Mouse (Mus musculus): Measurements from ENCODE around the gene Sbk3. TPM values are rescaled to one million over a fixed set of nuclear protein-coding genes. Genes with fewer than 3 reads are reported as not detected.

The Sbk3 gene
- total RNA-seq, 2 experiments from 2014 or later, result not detected

DNA sequence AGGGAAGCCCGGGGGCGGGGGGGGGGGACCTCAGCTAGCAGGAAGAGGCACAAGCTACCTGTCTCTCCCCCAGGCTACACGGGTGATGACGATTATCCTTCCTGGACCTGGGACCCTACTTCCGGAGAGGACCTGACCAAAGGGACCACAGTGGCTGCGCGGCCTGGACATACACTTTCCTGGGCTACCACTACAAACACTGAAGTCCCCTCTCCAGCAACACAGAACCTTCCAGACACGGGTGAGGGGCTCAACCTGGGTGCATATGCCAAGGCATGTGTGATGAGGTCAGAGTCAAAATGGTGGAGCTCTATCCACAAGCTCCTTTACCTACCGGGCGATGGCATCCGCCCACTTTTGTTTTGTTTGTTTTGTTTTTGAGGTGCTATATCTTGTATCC, 33.6 kb downstream of the Sbk3 start:
- ATAC-seq (replicated peaks; ENCODE audit: low FRiP score, poor library complexity, severe bottlenecking), result no peak

- ATAC-seq (replicated peaks; ENCODE audit: low FRiP score, poor library complexity, severe bottlenecking), result no peak
Measured at GRCm38 (mm10) chr7:4936832-4937231, 34.1 kb downstream of the Sbk3 start.

GRCm38 (mm10) chr7:4934160-4934914, 36.6 kb downstream of the Sbk3 start:
- ATAC-seq (replicated peaks; ENCODE audit: low FRiP score, poor library complexity, severe bottlenecking), result no peak

DNA sequence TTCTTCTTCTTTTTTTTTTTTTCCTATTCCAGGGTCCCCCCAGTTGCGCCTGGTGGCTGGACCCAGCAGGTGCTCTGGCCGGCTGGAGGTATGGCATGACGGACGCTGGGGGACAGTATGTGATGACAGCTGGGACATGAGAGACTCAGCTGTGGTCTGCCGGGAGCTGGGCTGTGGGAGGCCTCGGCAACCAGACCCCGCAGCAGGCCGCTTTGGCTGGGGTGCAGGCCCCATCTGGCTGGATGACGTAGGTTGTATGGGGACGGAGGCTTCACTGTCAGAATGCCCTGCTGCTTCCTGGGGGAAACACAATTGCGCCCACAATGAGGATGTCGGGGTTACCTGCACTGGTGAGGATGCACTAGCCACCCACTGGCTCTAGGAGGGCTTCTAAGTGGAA, 37.9 kb downstream of the Sbk3 start:
- no peak for ATAC-seq (replicated peaks; ENCODE audit: low FRiP score, poor library complexity, severe bottlenecking)

DNA sequence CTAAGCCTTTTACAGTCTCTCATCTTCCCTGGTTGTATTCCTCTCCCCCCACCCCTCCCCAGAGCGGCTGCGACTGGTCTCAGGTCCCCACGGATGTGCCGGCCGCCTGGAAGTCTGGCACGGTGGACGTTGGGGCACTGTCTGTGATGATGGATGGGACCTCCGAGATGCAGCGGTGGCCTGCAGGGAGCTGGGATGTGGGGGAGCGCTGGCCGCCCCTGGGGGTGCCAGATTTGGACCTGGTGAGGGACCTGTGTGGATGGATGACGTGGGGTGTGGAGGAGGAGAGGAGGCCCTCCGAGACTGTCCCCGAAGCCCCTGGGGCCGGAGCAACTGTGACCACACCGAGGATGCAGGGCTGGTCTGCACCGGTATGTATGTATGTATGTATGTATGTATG, 42.6 kb downstream of the Sbk3 start:
- ATAC-seq (replicated peaks; ENCODE audit: low FRiP score, poor library complexity, severe bottlenecking), result no peak

GRCm38 (mm10) chr7:4927711-4928110, 43.3 kb downstream of the Sbk3 start:
- no peak for ATAC-seq (replicated peaks; ENCODE audit: low FRiP score, poor library complexity, severe bottlenecking)

DNA sequence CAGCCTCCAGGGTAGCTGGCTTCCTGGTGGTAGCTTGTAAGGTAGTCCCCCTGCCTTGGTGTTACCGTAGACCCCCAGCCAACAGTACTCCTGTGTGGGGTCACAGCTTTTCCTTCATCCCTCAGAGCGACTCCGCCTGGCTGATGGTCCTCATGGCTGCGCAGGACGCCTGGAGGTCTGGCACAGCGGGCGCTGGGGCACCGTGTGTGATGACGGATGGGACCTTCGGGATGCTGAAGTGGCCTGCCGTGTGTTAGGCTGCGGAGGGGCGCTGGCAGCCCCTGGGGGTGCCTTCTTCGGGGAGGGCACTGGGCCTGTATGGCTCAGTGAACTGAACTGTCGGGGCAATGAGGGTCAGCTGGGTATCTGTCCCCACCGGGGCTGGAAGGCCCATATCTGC, 44.1 kb downstream of the Sbk3 start:
- no peak for ATAC-seq (replicated peaks; ENCODE audit: low FRiP score, poor library complexity, severe bottlenecking)

- ATAC-seq (replicated peaks; ENCODE audit: low FRiP score, poor library complexity, severe bottlenecking), result no peak
Measured at GRCm38 (mm10) chr7:4925441-4926381, 45.3 kb downstream of the Sbk3 start, which contains the start of gene Ssc5d. Gene Ssc5d (plus strand): TSS chr7:4925785.

- ATAC-seq (replicated peaks; ENCODE audit: low FRiP score, poor library complexity, severe bottlenecking), result no peak
Measured at GRCm38 (mm10) chr7:4924891-4925301, 46.1 kb downstream of the Sbk3 start.

DNA sequence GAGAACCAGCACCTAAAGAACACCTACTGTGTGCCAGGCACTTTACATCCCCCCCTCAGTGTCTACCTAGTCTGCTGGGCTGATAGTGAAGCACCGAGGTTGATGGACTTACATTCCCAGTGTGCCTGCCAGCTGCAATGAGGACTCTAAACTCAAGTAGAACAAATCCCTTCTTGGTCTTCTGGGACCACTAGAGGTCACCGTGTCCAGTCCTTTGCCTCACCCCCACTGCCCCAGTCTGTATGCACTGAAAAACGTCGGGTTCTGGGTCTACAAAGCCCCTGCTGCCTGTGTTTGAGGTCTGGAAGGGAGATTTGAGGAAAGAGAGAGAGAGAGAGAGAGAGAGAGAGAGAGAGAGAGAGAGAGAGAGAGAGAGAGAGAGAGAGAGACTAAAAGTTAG, 46.5 kb downstream of the Sbk3 start:
- ATAC-seq (replicated peaks; ENCODE audit: low FRiP score, poor library complexity, severe bottlenecking), result no peak

DNA sequence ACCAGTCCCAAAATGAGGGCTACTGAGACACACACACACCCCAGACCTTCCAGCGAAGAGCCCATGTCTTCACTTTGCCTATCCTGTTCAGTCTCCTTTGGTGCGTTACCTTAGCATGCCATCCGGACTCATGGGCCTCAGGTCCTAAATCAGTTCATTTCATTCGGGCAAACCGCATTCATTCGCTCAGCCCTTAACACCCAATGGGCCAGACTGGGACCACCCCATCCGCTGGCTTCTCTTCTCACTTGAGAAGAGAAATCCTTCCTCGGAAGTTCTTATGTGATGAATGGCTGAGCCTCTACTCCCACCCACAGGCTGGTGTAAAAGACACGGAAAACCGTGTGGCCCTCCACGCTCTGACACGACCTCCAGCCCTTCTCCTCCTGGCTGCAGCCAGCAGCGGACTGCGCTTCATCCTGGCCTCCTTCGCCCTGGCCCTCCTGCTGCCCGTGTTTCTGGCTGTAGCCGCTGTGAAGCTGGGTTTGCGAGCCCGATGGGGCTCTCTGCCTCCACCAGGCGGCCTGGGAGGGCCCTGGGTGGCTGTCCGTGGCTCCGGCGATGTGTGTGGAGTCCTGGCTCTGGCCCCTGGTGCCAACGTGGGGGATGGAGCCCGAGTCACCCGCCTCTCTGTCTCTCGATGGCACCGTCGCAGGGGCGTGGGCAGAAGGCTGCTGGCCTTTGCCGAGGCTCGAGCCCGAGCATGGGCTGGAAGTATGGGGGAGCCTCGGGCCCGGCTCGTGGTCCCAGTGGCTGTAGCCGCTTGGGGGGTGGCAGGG, 47.2 kb downstream of the Sbk3 start:
- ATAC-seq (replicated peaks; ENCODE audit: low FRiP score, poor library complexity, severe bottlenecking), result no peak

GRCm38 (mm10) chr7:4922931-4923565, 47.9 kb downstream of the Sbk3 start:
- ATAC-seq (replicated peaks; ENCODE audit: low FRiP score, poor library complexity, severe bottlenecking), result no peak

DNA sequence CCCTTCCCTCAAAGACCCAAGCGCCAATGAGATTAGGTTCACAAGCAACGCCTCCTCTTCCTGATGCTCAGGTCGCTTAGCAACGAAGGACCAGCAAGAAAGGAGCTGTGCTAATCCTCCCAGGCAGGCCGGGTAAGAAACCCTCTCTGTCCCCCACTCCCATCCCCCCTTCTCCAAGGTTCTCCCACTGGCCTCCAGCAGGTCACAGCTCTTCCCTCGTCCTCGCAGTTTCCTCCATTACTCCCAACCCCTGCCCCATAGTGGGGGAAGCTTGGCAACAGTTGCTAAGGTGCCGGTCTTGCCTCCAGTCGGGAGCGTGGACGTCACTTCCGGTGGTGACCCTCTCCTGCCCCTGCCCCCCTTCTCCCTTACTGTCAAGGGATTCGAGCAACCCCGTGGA, 48.5 kb downstream of the Sbk3 start:
- no peak for ATAC-seq (replicated peaks; ENCODE audit: low FRiP score, poor library complexity, severe bottlenecking)

GRCm38 (mm10) chr7:4921824-4922482, 49.0 kb downstream of the Sbk3 start, which contains the start of gene Nat14:
Gene Nat14 (plus strand): TSS chr7:4922028.
- no peak for ATAC-seq (replicated peaks; ENCODE audit: low FRiP score, poor library complexity, severe bottlenecking)

- no peak for ATAC-seq (replicated peaks; ENCODE audit: low FRiP score, poor library complexity, severe bottlenecking)
Measured at GRCm38 (mm10) chr7:4920976-4921823, 49.8 kb downstream of the Sbk3 start.

GRCm38 (mm10) chr7:4920496-4920895, 50.5 kb downstream of the Sbk3 start:
- ATAC-seq (replicated peaks; ENCODE audit: low FRiP score, poor library complexity, severe bottlenecking), result no peak

GRCm38 (mm10) chr7:4919971-4920370, 51.0 kb downstream of the Sbk3 start:
- ATAC-seq (replicated peaks; ENCODE audit: low FRiP score, poor library complexity, severe bottlenecking), result no peak

DNA sequence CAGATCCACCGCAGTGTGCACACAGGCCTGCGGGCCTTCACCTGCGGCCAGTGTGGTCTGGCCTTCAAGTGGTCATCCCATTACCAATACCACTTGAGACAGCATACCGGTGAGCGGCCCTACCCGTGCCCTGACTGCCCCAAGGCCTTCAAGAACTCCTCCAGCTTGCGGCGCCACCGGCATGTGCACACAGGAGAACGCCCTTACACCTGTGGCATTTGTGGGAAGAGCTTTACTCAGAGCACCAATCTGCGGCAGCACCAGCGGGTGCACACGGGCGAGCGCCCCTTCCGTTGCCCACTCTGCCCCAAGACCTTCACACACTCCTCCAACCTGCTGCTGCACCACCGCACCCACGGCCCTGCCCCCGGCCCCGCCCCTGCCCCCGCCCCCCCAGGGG, 51.9 kb downstream of the Sbk3 start:
- no peak for ATAC-seq (replicated peaks; ENCODE audit: low FRiP score, poor library complexity, severe bottlenecking)
